Mouse (Mus musculus): Measurements from ENCODE around the gene Lhfpl2.

Gene Lhfpl2

DNA sequence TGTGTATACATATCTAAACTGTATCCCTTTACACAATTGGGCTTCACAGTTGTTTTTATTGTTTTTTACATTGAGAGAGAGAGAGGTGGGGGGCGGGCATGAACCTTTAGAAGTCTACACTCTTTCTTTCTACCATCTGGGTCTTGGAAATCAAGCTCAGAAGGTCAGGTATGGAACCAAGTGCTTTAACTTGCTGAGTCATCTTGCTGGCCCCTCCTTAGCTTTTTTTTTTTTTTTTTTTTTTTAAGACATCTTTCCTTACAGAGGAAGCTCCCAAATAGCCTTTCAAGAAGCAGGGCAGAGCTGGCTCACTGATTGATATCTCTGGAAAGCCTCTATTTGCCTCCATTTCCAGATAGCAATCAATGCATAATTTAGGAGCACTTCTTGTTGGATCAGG, 10.7 kb downstream of the Lhfpl2 start:
- no peak for DNase-seq

DNA sequence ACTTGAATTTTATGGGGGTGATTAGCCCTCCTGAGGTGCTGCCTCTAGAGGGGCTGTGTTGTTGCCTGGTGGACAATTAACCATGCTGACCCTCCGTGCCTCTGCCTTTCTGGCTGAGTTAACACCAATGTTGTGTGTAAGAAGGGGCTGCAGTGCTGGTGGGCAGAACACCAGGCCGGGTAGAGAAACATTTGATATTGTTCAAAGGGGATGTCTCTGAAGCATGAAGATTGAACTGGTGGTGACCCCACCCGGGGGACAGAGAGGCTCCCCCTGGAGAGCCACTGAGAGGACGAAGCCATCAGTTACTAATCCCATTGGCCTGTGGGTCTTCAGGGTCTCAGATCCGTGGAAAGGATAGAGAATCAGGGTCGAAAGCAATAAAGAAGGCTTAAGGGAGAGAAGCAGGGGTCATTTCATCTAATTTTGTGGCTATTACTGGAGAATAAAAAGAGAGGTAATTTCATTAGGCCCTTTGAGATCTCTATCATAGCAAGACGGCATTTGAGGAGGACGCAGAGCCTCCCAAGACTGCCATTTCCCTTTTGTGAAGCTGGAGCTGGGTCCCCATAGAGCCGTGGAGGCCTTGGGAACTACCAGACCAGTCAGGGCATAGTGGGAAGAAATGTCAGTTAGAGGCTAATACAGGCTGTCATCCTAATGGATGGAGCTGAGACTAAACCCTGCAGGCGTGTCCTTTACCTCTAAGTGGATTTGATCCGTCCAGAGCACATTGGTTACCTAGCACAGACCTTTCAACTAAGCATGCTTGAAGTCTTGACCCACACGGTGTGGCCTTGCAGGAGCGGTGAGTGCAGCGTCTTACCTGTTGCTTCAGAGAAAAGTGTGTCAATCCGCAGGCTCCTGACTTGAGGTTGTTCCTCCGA, 12.1 kb downstream of the Lhfpl2 start:
- DNase-seq: no peak

DNA sequence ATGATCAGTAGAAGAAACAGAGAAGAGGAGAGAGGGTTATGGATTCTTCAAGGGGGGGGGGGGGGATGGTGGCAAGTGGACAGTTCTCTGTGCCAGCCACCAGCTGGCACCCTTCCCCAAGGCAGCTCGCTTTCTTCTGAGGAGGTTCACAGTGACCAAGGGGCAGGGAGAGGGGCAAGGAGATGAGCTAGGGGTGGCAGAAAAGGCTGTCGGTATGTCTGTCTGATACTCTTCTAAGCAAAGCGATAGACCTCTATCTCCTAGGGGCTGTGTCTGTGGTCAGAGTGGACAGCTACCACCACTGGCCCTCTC, 12.7 kb downstream of the Lhfpl2 start:
- DNase-seq: no peak

DNA sequence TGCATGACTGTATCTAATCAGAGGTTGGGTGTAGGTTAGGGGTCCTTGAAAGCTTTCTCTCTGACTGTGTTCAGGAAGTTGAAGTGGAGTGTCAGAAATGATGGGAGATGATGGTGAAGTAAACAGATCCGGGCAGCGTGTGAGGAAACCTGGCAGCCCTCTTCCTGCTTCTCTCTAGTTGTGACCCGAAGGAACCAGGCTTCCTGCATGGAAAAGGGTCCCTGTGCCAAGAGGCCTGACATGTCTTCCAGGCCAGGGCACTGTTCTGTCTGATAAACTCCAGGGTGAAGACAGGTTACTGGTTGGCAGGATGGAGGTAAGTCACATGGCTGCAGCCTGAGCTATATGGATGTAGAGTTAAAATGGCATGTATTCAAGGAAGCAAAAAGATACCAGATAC, 13.3 kb downstream of the Lhfpl2 start:
- no peak for DNase-seq

DNA sequence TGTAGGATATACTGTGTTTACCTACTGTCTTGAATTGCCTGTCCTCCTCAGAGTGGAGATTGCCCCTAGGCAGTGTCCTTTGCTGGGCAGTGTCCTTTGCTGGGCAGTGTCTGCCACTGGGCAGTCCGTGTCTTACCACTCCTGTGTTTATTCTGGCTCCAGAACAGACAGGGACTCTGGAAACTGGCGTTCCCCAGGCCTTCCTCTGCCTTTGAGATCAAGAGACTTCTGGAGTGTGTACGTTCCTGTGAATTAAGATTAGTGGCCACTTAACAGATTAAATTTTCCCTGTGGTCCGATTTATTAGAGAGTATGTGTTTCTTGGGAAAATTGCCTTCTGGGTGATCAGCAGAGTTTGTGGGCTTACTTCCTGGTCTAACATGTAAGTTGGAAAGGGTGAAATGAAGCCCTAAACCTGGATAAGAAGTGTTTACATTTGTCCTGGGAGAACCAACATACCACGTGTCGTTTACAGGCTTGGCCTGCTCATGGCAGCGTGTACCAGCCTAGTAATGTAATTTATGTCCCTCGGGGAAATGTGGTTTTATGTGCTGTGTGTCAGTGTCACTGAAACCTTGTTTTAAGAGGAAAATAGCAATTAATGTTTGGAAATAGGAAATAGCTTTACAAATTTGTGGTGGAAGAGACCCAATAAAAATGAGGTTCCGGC, 15.6 kb downstream of the Lhfpl2 start:
- DNase-seq: no peak

DNA sequence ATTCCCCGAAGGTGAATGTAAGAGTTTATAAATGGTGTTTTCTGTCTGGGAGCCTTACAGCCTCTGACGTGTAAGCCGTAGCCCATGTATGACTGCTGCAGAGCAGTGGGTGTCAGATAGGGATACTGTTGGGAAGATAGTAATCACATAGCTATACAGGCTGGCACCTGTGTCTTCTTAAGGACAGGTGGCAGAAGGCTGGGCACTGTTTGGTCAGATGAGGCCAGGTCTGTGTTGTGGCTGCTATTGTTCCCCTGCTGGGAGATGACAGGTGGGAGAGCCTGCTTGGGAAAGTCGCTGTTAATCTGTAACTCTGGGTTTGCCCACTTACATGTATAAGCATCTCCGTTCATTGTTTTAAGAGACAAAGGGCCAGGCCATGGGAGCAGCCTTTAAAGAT, 16.1 kb downstream of the Lhfpl2 start:
- no peak for DNase-seq

DNA sequence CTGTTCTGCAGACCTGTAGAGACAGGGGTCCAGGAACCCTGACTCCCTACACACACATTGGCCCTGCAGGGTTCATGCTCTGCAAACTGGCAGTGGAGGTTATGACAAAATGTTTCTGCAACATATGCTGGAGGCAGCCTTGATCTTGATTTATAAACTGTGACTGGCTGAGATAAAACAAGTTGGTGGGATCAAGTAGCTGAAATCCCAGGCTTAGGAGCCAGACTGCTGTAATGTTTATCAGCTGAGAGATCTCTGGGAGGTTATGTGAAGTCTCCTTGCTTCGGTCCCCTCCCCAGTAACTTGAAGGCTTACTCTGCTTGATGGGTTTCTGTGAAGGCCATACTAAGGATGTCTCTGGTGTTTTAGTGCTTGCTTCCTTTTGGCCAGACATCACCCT, 17.6 kb downstream of the Lhfpl2 start:
- DNase-seq: no peak

DNA sequence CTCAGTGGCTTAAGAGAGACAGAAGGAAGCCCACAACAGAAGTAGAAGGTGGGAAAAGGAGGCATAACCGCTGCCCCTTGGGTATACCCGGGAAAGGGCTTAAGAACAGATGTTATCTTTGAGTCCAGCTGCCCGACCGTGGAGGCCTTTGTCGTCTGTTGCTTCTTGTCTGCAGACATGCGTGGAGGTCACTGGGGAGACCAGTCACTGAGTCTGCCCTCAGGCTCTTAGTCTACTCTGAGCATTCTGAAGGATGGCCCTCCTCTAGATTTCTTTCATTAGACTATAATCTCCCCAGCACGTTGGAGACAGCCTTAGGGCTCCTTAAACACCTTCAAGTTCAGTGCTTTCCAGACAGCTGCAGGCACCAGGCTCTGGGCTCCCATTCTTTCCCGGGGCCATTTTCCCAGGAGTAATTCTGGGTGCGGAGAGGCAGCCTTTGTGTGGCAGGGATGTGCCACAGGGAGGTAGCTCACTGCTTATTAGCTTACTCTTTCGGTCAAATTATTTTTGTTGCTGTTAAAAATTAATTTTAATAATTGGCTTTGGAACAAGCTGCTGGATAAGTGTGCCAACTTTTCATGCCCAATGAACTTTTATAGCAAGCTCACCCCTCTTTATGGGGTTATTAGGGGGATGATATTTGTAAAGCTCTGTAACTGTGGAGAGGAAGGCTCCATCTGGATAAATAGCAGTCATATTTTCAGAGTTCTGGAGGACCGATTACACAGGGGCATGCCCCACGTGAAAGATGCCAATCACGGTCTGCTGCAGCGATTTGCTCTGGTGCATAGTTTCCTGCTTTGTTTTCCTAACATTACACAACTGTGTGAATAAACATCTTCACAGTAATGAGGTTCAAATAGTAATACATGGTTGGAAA, 19.8 kb downstream of the Lhfpl2 start:
- DNase-seq: no peak

DNA sequence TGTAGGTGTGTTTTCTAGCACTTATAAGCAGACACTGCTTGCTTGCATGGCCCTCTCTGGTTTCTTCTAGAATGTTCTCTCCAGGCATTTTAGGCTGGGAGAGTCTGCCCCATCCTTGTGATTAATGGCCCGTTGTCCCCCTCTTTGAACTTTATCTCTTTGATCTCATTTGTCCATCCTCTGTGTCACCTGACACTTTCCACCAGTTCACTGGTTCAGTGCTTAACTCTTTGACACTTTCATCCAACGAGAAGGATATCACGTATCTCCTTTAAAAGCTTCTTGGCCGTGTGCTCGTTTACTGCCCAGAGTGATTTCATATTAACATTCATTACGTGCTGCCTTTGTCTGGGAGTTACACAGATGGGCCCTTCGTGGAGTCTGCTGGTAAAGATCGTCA, 25.6 kb downstream of the Lhfpl2 start:
- no peak for DNase-seq

DNA sequence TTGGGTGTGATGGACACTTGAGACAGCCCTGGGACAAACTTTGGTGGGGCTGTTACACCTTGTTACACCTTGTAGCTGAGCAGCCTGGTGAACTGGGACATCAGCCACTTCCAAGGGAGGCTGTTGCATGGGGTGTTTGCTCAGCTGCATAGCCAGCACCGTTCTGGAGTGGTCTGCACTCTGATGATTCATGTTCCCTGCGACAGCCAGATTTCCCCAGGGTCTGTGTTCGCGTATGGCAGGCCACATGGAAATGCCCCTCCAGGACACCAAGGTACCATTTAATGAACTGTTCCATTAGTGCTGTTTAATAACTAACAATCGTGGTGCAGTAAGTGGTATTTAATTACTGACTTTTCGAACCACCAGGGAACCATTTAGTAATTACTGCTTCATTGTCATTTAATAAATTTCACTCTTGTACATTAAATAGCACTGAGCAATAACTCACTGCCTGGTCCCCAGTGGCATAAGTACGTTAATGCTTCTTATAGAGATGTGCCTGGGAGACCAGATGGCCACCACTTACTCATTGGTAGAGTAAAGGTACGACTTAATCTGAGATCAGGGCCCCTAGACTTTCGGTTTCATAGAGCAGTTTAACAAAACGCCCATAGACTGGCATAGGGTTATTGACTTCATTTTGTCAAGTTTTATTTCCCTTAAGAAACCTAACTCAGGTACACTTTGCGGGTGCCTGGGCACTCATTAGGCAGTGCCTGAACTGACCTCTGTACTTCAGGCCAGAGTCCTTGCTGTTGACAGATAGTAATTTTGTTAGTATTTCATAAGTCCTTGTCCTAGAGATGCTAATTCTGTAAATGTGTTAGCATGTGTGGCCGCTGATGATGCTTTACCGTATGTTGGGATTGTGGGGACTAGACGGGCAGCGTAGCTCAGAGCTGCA, 26.9 kb downstream of the Lhfpl2 start:
- no peak for DNase-seq

DNA sequence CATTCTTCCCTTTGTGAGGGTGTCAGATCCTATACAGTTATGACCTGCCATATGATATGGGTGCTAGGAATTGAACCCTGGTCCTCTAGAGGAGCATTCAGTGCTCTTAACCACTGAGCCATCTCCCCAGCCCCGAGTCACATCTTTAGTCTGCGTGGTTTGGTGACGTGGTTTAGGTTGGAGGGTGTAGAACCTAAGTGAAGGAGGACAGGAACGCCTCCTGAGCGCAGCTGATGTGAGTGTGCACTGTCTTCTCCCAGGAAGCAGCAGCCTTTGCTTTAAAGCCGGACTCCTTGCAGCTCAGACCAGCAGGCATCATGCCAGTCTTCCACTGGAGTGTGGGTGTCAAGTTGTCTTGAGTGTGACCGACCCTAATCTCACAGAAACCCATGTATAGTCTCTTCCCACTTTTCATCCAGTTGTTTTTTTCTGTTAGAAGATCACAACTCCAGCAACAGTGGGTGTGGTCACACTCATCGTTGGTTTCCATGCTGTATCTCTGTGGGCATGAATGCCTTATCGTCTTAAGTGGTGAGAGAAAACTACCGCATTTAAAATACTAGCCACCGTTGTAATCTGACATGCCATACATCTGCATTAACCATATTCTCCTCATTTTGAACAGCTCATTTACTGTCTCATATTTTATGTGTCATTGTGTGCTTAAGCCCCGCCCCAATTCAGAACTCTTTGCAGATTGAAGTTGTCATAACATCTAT, 28.7 kb downstream of the Lhfpl2 start:
- DNase-seq: no peak

DNA sequence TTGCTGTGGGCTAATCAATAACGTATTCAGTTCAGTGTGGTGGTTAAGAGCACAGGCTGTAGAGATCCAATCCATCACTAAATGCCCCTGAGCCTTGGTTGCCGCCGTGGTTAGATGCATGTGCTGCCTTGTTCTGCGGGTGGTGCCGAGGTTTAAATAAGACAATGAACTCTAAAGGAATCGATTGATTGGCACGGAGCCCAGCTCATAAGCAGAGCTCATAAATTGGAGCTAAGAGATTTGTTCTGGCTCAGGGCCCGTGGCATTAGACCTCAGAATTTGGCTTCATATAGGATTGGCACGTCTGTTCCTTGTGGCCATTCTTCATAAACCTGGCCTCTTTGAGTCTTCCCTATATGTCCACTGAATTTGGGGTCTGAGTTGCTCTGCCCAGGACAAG, 29.5 kb downstream of the Lhfpl2 start:
- DNase-seq: no peak

DNA sequence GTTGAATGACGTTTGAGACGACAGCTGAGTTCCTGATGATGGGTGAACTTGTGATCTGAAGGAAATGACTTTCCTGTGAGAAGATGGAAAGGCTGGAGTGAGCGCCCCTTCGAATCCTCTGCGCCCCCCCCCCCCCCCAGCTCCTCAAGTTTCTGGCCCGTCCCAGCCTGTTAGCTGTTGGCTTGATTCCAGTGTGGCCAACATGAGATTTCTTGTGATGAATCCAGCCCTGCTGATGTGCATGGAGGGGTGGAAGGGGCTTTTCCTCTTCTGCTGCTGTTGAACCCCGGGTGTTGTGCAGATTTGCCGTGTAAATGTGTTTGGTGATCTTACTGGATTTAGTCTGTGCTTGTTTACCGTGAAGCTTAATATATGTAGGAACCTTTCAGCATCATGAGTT, 31.2 kb downstream of the Lhfpl2 start:
- DNase-seq: no peak

DNA sequence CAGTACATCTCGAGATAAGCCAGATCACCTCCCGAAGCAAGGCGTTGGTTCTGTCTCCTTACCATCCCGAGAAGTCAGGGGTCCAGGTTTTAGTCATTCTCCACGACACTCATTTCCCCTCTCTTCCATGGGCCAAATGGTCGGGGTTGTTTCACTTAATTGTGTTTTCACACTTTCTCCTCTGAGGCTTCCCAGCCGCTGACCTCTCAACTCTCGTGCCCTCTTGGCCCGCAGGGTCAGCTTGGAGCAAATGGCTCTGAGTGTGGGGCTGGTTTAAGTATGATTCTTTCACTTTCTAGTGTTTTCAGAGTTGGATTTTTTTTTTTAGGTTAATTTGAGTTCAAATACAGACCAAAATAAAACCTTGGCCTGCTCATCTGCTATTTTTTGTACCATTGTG, 31.7 kb downstream of the Lhfpl2 start:
- DNase-seq: no peak

DNA sequence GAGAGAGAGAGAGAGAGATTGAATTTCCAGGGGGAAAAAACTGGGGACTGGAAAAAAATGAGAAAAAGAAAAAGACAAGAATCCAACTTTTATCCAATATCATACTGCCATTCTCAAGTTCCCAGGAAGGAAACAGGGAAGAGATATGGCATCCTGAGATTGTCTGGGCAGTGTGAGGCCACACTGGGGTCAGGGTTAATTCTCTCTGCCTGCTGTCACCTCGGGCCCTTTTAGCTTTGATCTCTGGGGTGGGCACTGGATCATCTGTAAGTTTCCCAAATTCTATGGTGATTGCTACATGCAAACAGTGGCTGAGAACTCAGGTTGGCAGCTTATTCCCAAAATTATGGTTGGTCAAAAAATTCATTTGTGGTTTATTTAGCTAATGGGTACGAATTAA, 33.8 kb downstream of the Lhfpl2 start:
- DNase-seq: no peak

DNA sequence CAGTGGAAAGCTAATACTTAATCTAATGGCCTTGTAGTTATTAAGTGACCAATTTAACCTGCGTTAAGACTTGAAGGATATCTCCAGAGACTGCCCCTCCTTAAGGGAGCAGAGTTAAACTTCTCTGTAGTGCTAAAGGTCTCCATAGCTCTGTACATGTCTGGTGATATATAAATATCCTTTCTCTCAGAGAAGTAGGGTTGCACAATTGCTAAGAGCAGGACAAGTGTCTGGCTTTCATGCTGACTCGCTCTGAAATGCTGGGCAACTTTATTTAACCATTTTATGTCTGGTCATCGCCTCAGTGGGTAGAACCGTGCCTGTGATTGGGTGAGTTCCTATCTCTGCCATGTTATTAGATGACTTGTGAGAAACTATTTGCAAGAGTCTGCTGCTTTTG, 36.6 kb downstream of the Lhfpl2 start:
- DNase-seq: no peak

DNA sequence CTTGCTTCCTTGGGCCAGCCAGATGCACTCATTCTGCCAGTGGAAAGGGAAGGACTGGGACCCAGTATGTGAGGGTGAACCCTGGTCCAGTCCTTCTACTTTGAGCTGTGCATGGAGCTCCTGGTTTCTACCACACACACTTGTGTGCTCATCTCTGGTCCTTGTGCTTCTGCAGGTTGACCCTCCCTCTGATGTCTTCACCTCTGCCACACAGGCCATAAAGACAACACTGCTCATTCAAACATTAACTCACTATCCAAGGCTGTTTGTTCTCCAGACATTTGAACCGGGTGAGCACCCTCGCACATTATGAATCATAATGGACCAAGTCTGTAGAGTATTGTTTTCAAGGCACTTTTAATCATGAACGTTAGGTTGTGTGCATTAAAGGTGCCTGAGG, 37.0 kb downstream of the Lhfpl2 start:
- DNase-seq: no peak

DNA sequence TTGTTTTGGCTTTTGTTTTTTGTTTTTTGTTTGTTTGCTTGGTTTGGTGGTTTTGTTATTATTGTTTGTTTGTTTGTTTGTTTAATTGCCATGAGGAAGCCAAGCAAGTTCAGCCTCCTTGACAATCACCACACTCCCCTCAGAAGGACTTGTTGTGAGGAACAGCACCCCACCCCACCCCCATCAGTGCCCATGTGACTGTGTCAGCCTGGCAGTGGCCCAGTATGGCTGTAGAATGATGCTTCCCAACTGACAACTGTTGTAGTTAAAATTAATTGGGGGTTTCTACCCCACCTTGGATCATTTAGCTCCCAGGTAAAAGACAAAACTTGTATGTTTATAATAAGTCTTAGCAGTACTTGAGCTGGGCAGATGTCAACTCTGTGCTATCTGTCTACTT, 37.6 kb downstream of the Lhfpl2 start:
- DNase-seq: no peak

DNA sequence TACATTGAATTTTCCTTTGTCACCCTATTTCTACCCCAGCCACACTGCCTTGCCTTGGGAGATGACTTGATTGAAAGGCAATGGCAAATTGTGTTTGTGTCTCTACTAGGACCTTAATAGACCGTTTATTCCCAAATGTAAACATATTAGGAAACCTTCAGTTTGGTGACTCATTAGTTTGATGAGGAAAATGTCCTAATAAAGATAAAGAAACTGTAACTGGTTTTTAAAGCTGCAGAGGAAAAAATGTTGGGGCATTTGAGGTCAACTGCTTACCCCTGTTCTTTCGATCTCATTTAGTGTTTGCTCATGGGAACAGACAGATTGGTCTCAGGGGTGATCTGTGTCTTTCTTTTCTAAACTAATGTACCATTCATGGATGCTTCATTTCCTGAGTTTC, 40.1 kb downstream of the Lhfpl2 start:
- DNase-seq: no peak

DNA sequence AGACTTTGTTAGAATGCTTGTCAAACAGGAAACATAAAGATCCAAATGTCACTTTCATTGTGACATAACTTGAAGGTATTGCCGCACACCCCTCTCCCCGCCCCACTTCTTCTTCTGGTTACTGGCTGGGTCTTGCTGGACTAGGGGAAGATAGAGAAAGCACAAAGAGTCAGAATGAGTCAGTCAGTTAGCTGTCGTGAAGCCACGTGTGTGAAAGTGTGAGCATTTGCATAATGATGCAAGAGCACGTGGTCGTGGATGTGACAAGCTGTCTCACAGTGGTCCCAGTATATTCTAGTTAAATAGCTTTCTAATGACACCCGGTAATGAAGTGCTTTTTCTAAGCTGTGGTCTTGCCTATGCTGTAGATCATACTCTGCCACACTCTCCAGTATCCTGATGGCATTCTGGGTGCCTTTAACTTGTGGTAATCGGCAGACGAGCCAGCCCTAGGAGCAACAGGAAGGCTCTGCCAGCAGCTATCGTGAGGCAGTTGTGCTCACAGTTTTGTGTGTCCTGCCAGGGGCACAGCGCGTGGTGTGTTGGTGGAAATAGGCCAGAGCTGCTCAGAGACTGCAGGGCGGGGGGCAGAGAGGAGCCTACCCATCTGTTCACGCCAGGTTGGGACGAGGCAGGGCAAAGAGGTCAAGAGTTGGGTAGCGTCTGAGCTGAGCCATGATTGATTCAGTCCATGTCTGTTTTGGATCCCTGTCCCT, 40.9 kb downstream of the Lhfpl2 start:
- DNase-seq: peak; percentile 8

DNA sequence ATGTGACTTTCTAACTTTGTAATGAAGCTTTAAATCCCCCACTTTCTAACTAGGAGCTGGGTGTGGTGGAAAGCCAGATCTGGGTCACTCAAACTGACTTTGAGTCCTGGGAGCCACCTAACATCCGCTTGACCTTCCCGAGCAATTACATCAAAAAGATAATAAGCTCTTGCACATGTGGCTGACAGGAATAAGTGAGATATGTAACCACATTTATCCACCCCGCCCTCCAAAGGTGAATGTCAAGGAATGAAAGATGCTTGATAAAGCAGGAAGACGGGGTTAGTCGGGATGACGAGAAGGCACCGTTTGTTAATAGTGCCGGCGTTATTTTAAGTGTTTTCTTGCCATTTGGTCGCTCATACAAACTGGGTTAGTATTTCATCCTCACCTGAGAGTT, 41.5 kb downstream of the Lhfpl2 start:
- no peak for DNase-seq

Measured in right cerebral cortex, adult 18-20 months (tissue).